Mouse (Mus musculus): Measurements from ENCODE around the gene Lrrc32. TPM values are rescaled to one million over a fixed set of nuclear protein-coding genes. Genes with fewer than 3 reads are reported as not detected.

Gene Lrrc32
- total RNA-seq, 1 experiment, result 0.62 TPM

- H3K9ac ChIP-seq (ENCODE audit: insufficient read depth, low read depth, low read length, poor library complexity, severe bottlenecking), result no peak overlapping the region
- H3K9me3 ChIP-seq (ENCODE audit: control insufficient read depth, insufficient read depth, low read depth, low read length), result no peaks in the 10 kb centered on the region
- no peaks in the 10 kb centered on the region for H3K36me3 ChIP-seq (ENCODE audit: control insufficient read depth, insufficient read depth, low read length, poor library complexity, severe bottlenecking)
- no peak for DNase-seq (ENCODE audit: low read depth, low spot score)
- in situ Hi-C loops (cut with MboI; ENCODE audit: low sequenced_read_pairs in 2 of 2, unreplicated experiment in 2 of 2), result loop anchor here in 1 of 2 experiments (25.0 kb wide), 1 partner anchor 202 kb away; no protein-coding TSS in a partner anchor
- H3K4me1 ChIP-seq (ENCODE audit: control insufficient read depth in 2 of 2, insufficient read depth in 2 of 2, low read length in 2 of 2, poor library complexity in 1 of 2), result no peaks in the 10 kb centered on the region
- no peak overlapping the region for H3K4me3 ChIP-seq (ENCODE audit: insufficient read depth in 1 of 2, low read depth in 1 of 2, low read length in 2 of 2, poor library complexity in 1 of 2, severe bottlenecking in 1 of 2)
- TF ChIP-seq ZC3H11A (IDR thresholded peaks at IDR 0.05; ENCODE audit: borderline replicate concordance, low read depth, low read length), result no peak
- no peak for TF ChIP-seq ZNF384 (IDR thresholded peaks at IDR 0.05; ENCODE audit: low read depth, low read length)
- TF ChIP-seq HCFC1 (IDR thresholded peaks at IDR 0.05; ENCODE audit: borderline replicate concordance, insufficient read depth, low read length), result no peak
- TF ChIP-seq CHD2 (IDR thresholded peaks at IDR 0.05; ENCODE audit: low read depth, low read length), result no peak
- TF ChIP-seq MAFK (IDR thresholded peaks at IDR 0.05; ENCODE audit: insufficient read depth, low read depth, low read length), result no peak
- H3K27ac ChIP-seq (ENCODE audit: insufficient read depth, low read depth, low read length, poor library complexity, severe bottlenecking), result no peak overlapping the region
Observed at GRCm38 (mm10) chr7:98484878-98485277, 4.2 kb upstream of the Lrrc32 start.

GRCm38 (mm10) chr7:98485508-98485907, 3.6 kb upstream of the Lrrc32 start:
- Histone ChIP-seq H3K9me3 (ENCODE audit: control insufficient read depth, insufficient read depth, low read depth, low read length) (no peaks in the 10 kb centered on the region), H3K36me3 (ENCODE audit: control insufficient read depth, insufficient read depth, low read length, poor library complexity, severe bottlenecking) (no peaks in the 10 kb centered on the region), H3K4me3 (ENCODE audit: insufficient read depth in 1 of 2, low read depth in 1 of 2, low read length in 2 of 2, poor library complexity in 1 of 2, severe bottlenecking in 1 of 2) (no peak overlapping the region), H3K4me1 (ENCODE audit: control insufficient read depth in 2 of 2, insufficient read depth in 2 of 2, low read length in 2 of 2, poor library complexity in 1 of 2) (no peaks in the 10 kb centered on the region), H3K27ac (ENCODE audit: insufficient read depth, low read depth, low read length, poor library complexity, severe bottlenecking) (no peak overlapping the region), H3K9ac (ENCODE audit: insufficient read depth, low read depth, low read length, poor library complexity, severe bottlenecking) (no peak overlapping the region)
- in situ Hi-C loops (cut with MboI; ENCODE audit: low sequenced_read_pairs in 2 of 2, unreplicated experiment in 2 of 2), result loop anchor here in 1 of 2 experiments (25.0 kb wide), 1 partner anchor 202 kb away; no protein-coding TSS in a partner anchor
- TF ChIP-seq CHD2 (IDR thresholded peaks at IDR 0.05; ENCODE audit: low read depth, low read length) (no peak), HCFC1 (IDR thresholded peaks at IDR 0.05; ENCODE audit: borderline replicate concordance, insufficient read depth, low read length) (no peak), MAFK (IDR thresholded peaks at IDR 0.05; ENCODE audit: insufficient read depth, low read depth, low read length) (no peak), ZNF384 (IDR thresholded peaks at IDR 0.05; ENCODE audit: low read depth, low read length) (no peak), ZC3H11A (IDR thresholded peaks at IDR 0.05; ENCODE audit: borderline replicate concordance, low read depth, low read length) (no peak)
- DNase-seq (ENCODE audit: low read depth, low spot score), result no peak

DNA sequence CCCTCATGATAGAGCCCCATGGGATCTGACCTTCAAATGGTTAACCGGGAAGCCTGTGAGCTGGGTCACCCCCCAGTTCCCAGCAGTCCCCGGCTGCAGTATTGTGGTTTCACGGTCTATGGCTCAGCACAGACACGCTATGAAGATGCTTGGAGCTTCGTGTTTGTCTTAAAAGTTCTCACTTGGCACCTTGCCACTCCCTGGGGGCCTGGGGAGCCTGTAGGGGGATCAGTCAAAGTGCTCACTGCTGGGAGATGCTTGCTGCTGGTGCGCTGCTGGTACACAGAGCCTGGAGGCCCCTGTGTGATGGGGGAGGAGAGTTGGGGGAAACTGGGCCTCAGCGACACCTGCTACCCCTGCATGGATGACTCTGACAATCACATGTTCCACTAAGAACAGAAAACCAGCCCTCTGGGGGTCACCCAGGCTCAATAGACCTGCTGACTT, 2.6 kb upstream of the Lrrc32 start:
- H3K4me1 ChIP-seq (ENCODE audit: control insufficient read depth in 2 of 2, insufficient read depth in 2 of 2, low read length in 2 of 2, poor library complexity in 1 of 2), result no peaks in the 10 kb centered on the region
- no peak overlapping the region for H3K4me3 ChIP-seq (ENCODE audit: insufficient read depth in 1 of 2, low read depth in 1 of 2, low read length in 2 of 2, poor library complexity in 1 of 2, severe bottlenecking in 1 of 2)
- no peak overlapping the region for H3K9ac ChIP-seq (ENCODE audit: insufficient read depth, low read depth, low read length, poor library complexity, severe bottlenecking)
- in situ Hi-C loops (cut with MboI; ENCODE audit: low sequenced_read_pairs in 2 of 2, unreplicated experiment in 2 of 2), result loop anchor here in 1 of 2 experiments (25.0 kb wide), 1 partner anchor 201 kb away; no protein-coding TSS in a partner anchor
- H3K36me3 ChIP-seq (ENCODE audit: control insufficient read depth, insufficient read depth, low read length, poor library complexity, severe bottlenecking), result no peaks in the 10 kb centered on the region
- TF ChIP-seq ZNF384 (IDR thresholded peaks at IDR 0.05; ENCODE audit: low read depth, low read length) (no peak), CHD2 (IDR thresholded peaks at IDR 0.05; ENCODE audit: low read depth, low read length) (no peak), ZC3H11A (IDR thresholded peaks at IDR 0.05; ENCODE audit: borderline replicate concordance, low read depth, low read length) (no peak), HCFC1 (IDR thresholded peaks at IDR 0.05; ENCODE audit: borderline replicate concordance, insufficient read depth, low read length) (no peak)
- DNase-seq (ENCODE audit: low read depth, low spot score), result no peak
- H3K27ac ChIP-seq (ENCODE audit: insufficient read depth, low read depth, low read length, poor library complexity, severe bottlenecking), result no peak overlapping the region
- H3K9me3 ChIP-seq (ENCODE audit: control insufficient read depth, insufficient read depth, low read depth, low read length), result no peaks in the 10 kb centered on the region

DNA sequence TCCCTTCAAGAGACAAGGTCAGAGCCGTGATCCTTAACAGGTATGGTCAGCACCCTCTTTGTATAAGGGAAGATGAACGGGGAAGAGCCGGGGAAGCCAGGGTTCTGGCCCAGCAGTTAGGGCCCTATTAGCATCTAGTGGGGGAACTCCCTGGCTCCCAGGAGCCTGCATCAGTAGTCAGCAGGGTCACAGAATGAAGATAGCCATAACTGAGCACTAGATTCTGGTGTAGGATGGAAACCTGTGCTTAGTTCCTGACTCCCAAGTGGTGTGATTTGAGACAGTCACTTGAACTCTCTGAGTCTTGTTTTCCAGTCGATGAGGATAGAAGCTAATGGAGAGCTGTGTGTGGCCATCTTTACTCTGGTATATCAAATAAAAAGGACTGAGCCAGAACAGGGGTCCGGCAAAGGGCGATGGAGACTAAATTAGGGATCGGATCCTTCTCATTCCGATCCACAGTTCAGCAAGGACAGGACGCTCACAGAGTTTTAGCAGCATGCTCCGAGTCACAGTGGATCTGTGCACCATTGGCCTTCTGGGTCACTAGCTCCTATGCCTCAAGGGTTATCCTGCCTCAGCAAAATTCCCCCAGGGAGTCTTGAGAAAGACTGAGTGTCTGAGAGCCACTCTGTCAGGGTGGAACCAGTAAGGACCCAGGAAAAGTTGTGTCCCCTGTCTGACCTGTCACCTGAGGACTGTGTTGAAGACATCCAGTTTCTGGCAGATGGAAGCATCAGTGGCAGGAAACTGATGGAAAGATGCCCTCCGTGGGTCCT, 1.7 kb upstream of the Lrrc32 start:
- H3K27ac ChIP-seq (ENCODE audit: insufficient read depth, low read depth, low read length, poor library complexity, severe bottlenecking), result no peak overlapping the region
- no peaks in the 10 kb centered on the region for H3K36me3 ChIP-seq (ENCODE audit: control insufficient read depth, insufficient read depth, low read length, poor library complexity, severe bottlenecking)
- no peak for DNase-seq (ENCODE audit: low read depth, low spot score)
- in situ Hi-C loops (cut with MboI; ENCODE audit: low sequenced_read_pairs in 2 of 2, unreplicated experiment in 2 of 2), result loop anchor here in 1 of 2 experiments (25.0 kb wide), 1 partner anchor 200 kb away; no protein-coding TSS in a partner anchor
- no peaks in the 10 kb centered on the region for H3K9me3 ChIP-seq (ENCODE audit: control insufficient read depth, insufficient read depth, low read depth, low read length)
- H3K4me1 ChIP-seq (ENCODE audit: control insufficient read depth in 2 of 2, insufficient read depth in 2 of 2, low read length in 2 of 2, poor library complexity in 1 of 2), result no peaks in the 10 kb centered on the region
- no peak overlapping the region for H3K4me3 ChIP-seq (ENCODE audit: insufficient read depth in 1 of 2, low read depth in 1 of 2, low read length in 2 of 2, poor library complexity in 1 of 2, severe bottlenecking in 1 of 2)
- no peak overlapping the region for H3K9ac ChIP-seq (ENCODE audit: insufficient read depth, low read depth, low read length, poor library complexity, severe bottlenecking)
- TF ChIP-seq CHD2 (IDR thresholded peaks at IDR 0.05; ENCODE audit: low read depth, low read length), result no peak
- no peak for TF ChIP-seq ZNF384 (IDR thresholded peaks at IDR 0.05; ENCODE audit: low read depth, low read length)
- TF ChIP-seq HCFC1 (IDR thresholded peaks at IDR 0.05; ENCODE audit: borderline replicate concordance, insufficient read depth, low read length), result no peak
- no peak for TF ChIP-seq ZC3H11A (IDR thresholded peaks at IDR 0.05; ENCODE audit: borderline replicate concordance, low read depth, low read length)
- TF ChIP-seq MAFK (IDR thresholded peaks at IDR 0.05; ENCODE audit: insufficient read depth, low read depth, low read length), result no peak
